Mouse (Mus musculus): ENCODE results near the gene Spon2. TPM values are rescaled to one million over a fixed set of nuclear protein-coding genes. Genes with fewer than 3 reads are reported as not detected.

Spon2 gene
- polyA plus RNA-seq, 1 experiment: 8.9 TPM

DNA sequence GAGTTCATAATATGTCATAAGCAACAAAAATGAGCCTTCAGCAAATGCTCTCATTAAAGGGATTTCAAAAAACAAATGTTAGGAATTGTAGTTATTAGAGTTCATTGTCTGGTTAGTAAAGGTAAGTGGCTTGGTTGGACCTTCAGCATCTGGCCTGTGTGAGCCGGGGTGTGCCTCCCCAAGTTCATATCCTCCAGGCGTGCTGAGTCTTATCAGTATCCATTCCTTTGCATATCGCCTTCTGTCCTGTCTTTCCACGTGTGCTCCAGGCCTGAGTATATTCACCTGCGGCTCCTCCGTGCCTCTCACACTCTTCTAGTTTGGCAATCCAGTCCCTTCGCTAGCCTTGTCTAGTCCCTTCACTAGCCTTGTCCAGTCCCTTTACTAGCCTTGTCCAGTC is 11.9 kb downstream of the Spon2 start:
- Histone ChIP-seq H3K4me3 (ENCODE audit: extremely low read depth, insufficient read depth, insufficient read length) (no peak overlapping the region), H3K36me3 (ENCODE audit: control insufficient read depth, insufficient read depth, low read length) (no peaks in the 10 kb centered on the region), H3K4me1 (ENCODE audit: control insufficient read depth, insufficient read depth, insufficient read length) (no peaks in the 10 kb centered on the region), H3K27me3 (ENCODE audit: control insufficient read depth, insufficient read depth, low read length) (no peaks in the 10 kb centered on the region), H3K27ac (ENCODE audit: insufficient read depth, low read length) (no peak overlapping the region)
- TF ChIP-seq CTCF (IDR thresholded peaks at IDR 0.05; ENCODE audit: extremely low read depth, insufficient read depth, insufficient read length, insufficient replicate concordance) (no peak), POLR2A (IDR thresholded peaks at IDR 0.05; ENCODE audit: low read depth, low read length) (no peak)
- 83% methylated on average over 7 of the region's 7 CpGs for WGBS
- DNase-seq (ENCODE audit: low read depth in 1 of 2, low spot score in 2 of 2): no peak

DNA sequence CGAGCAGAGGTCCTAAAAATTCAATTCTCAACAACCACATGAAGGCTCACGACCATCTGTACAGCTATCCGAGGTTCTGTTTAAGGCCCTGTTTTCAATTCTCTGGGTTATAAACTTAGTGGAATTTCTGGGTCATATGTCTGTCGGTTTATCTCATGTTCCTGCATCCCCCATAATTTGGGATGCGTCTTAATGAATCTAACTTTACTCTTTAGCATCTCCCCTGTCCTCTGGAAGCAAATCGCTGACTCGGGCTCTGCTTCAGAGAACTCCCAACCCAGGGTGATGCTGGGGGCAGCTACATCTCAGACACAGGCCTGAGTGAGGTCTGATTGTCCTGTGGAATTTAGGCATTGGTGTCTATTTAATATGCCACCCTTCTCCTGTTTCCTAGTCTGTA is 14.0 kb downstream of the Spon2 start:
- no peak overlapping the region for H3K27ac ChIP-seq (ENCODE audit: insufficient read depth, low read length)
- no peak for DNase-seq (ENCODE audit: low read depth in 1 of 2, low spot score in 2 of 2)
- no peak overlapping the region for H3K4me3 ChIP-seq (ENCODE audit: extremely low read depth, insufficient read depth, insufficient read length)
- no peaks in the 10 kb centered on the region for H3K4me1 ChIP-seq (ENCODE audit: control insufficient read depth, insufficient read depth, insufficient read length)
- H3K27me3 ChIP-seq (ENCODE audit: control insufficient read depth, insufficient read depth, low read length): no peaks in the 10 kb centered on the region
- WGBS: 78% methylated on average over 7 of the region's 7 CpGs
- no peaks in the 10 kb centered on the region for H3K36me3 ChIP-seq (ENCODE audit: control insufficient read depth, insufficient read depth, low read length)
- TF ChIP-seq POLR2A (IDR thresholded peaks at IDR 0.05; ENCODE audit: low read depth, low read length) (no peak), CTCF (IDR thresholded peaks at IDR 0.05; ENCODE audit: extremely low read depth, insufficient read depth, insufficient read length, insufficient replicate concordance) (no peak)

- TF ChIP-seq POLR2A (IDR thresholded peaks at IDR 0.05; ENCODE audit: low read depth, low read length): no peak
- TF ChIP-seq CTCF (IDR thresholded peaks at IDR 0.05; ENCODE audit: extremely low read depth, insufficient read depth, insufficient read length, insufficient replicate concordance): peak; percentile 88; the same call in 1 of the 2 replicates
- peak; percentile 57 to 76 for DNase-seq (ENCODE audit: low read depth in 1 of 2, low spot score in 2 of 2)
- peak overlapping the region; percentile 22; the same call in 1 of the 2 replicates for H3K4me3 ChIP-seq (ENCODE audit: extremely low read depth, insufficient read depth, insufficient read length)
- H3K4me1 ChIP-seq (ENCODE audit: control insufficient read depth, insufficient read depth, insufficient read length): no peaks in the 10 kb centered on the region
- H3K27me3 ChIP-seq (ENCODE audit: control insufficient read depth, insufficient read depth, low read length): no peaks in the 10 kb centered on the region
- H3K27ac ChIP-seq (ENCODE audit: insufficient read depth, low read length): no peak overlapping the region
- WGBS: 8% methylated on average over 9 of the region's 9 CpGs
- no peaks in the 10 kb centered on the region for H3K36me3 ChIP-seq (ENCODE audit: control insufficient read depth, insufficient read depth, low read length)
Observed at GRCm38 (mm10) chr5:33203691-33204242, 14.5 kb downstream of the Spon2 start.

DNA sequence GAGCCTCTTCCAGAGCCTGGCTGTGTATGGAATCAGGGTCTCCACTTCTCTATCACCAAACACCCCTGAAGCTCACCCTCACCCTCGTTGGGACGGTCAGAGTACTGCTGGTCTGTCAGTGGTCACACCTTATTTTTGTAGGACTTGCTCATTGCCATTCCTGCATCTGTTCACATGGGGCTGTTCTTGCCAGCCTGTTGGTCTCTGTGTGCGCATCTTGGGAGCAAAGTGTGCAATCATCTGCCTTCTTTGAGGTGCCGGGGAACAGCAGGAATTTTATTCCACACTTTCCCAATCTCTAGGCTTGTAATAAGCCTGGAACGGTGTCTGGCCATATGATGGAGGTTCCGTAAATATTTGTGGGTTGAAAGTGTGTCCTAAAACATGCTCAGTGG is 15.1 kb downstream of the Spon2 start:
- no peak for TF ChIP-seq POLR2A (IDR thresholded peaks at IDR 0.05; ENCODE audit: low read depth, low read length)
- TF ChIP-seq CTCF (IDR thresholded peaks at IDR 0.05; ENCODE audit: extremely low read depth, insufficient read depth, insufficient read length, insufficient replicate concordance): no peak
- H3K27ac ChIP-seq (ENCODE audit: insufficient read depth, low read length): no peak overlapping the region
- no peaks in the 10 kb centered on the region for H3K27me3 ChIP-seq (ENCODE audit: control insufficient read depth, insufficient read depth, low read length)
- H3K4me3 ChIP-seq (ENCODE audit: extremely low read depth, insufficient read depth, insufficient read length): no peak overlapping the region
- no peak for DNase-seq (ENCODE audit: low read depth in 1 of 2, low spot score in 2 of 2)
- H3K4me1 ChIP-seq (ENCODE audit: control insufficient read depth, insufficient read depth, insufficient read length): no peaks in the 10 kb centered on the region
- no peaks in the 10 kb centered on the region for H3K36me3 ChIP-seq (ENCODE audit: control insufficient read depth, insufficient read depth, low read length)
- WGBS: 76% methylated on average over 6 of the region's 6 CpGs

DNA sequence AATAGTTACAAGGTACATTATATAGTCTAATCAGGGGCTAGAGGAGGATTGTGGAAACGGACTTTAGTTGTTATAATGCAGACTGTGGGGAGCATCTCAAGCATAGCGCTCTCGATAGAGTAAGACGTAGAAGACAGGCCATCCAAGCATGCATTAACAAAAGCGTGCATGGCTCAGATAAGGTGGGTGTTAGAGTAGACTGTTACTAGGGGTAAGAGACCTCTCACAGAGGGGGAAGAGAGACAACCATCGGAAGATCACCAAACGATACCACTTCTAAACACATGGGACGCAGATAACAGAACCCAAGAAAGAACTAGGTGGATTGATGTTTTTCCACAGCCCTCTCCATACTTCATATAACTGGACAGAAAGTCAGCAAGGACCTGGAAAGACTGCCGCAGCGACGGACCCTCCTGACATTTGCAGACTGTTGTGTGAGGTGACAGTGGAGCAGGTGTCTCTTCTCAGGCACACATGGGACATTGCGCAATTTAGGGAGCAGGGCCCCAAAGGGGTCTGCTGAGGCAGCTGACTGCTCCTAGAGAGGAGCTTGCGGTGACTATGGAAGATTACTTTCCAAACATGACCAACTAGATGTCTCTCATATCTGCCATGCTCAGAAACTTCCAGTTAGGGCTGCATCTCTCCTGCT is 15.6 kb downstream of the Spon2 start:
- no peak for DNase-seq (ENCODE audit: low read depth in 1 of 2, low spot score in 2 of 2)
- Histone ChIP-seq H3K36me3 (ENCODE audit: control insufficient read depth, insufficient read depth, low read length) (no peaks in the 10 kb centered on the region), H3K4me3 (ENCODE audit: extremely low read depth, insufficient read depth, insufficient read length) (no peak overlapping the region), H3K4me1 (ENCODE audit: control insufficient read depth, insufficient read depth, insufficient read length) (no peaks in the 10 kb centered on the region), H3K27ac (ENCODE audit: insufficient read depth, low read length) (no peak overlapping the region), H3K27me3 (ENCODE audit: control insufficient read depth, insufficient read depth, low read length) (no peaks in the 10 kb centered on the region)
- WGBS: 82% methylated on average over 13 of the region's 13 CpGs
- TF ChIP-seq CTCF (IDR thresholded peaks at IDR 0.05; ENCODE audit: extremely low read depth, insufficient read depth, insufficient read length, insufficient replicate concordance) (no peak), POLR2A (IDR thresholded peaks at IDR 0.05; ENCODE audit: low read depth, low read length) (no peak)

- Histone ChIP-seq H3K27me3 (ENCODE audit: control insufficient read depth, insufficient read depth, low read length) (no peaks in the 10 kb centered on the region), H3K4me1 (ENCODE audit: control insufficient read depth, insufficient read depth, insufficient read length) (no peaks in the 10 kb centered on the region), H3K4me3 (ENCODE audit: extremely low read depth, insufficient read depth, insufficient read length) (no peak overlapping the region), H3K36me3 (ENCODE audit: control insufficient read depth, insufficient read depth, low read length) (no peaks in the 10 kb centered on the region), H3K27ac (ENCODE audit: insufficient read depth, low read length) (no peak overlapping the region)
- 69% methylated on average over 13 of the region's 13 CpGs for WGBS
- DNase-seq (ENCODE audit: low read depth in 1 of 2, low spot score in 2 of 2): no peak
- TF ChIP-seq CTCF (IDR thresholded peaks at IDR 0.05; ENCODE audit: extremely low read depth, insufficient read depth, insufficient read length, insufficient replicate concordance) (no peak), POLR2A (IDR thresholded peaks at IDR 0.05; ENCODE audit: low read depth, low read length) (no peak)
Observed at GRCm38 (mm10) chr5:33201697-33202096, 16.6 kb downstream of the Spon2 start.

- H3K4me3 ChIP-seq (ENCODE audit: extremely low read depth, insufficient read depth, insufficient read length): no peak overlapping the region
- no peak overlapping the region for H3K27ac ChIP-seq (ENCODE audit: insufficient read depth, low read length)
- no peak for TF ChIP-seq CTCF (IDR thresholded peaks at IDR 0.05; ENCODE audit: extremely low read depth, insufficient read depth, insufficient read length, insufficient replicate concordance)
- TF ChIP-seq POLR2A (IDR thresholded peaks at IDR 0.05; ENCODE audit: low read depth, low read length): no peak
- H3K36me3 ChIP-seq (ENCODE audit: control insufficient read depth, insufficient read depth, low read length): no peaks in the 10 kb centered on the region
- WGBS: 63% methylated on average over 1 of the region's 1 CpGs
- H3K27me3 ChIP-seq (ENCODE audit: control insufficient read depth, insufficient read depth, low read length): no peaks in the 10 kb centered on the region
- DNase-seq (ENCODE audit: low read depth in 1 of 2, low spot score in 2 of 2): no peak
- H3K4me1 ChIP-seq (ENCODE audit: control insufficient read depth, insufficient read depth, insufficient read length): no peaks in the 10 kb centered on the region
Observed at GRCm38 (mm10) chr5:33200071-33200470, 18.2 kb downstream of the Spon2 start.

Measured in spleen, adult 2 months (tissue).